Mouse (Mus musculus) midbrain, embryonic 14.5 days (tissue): ENCODE measurements around the gene Apof. TPM values are rescaled to one million over a fixed set of nuclear protein-coding genes. Genes with fewer than 3 reads are reported as not detected.
"Not testable (repeated sequence)": the region's sequence is repeated elsewhere in the genome, so short reads cannot be mapped to it uniquely, and the experiment has no call there.

ENCODE experiments used
- ATAC-seq: fragments of 200-750 bp; cut with Nextera tagmentation; 2 replicates; pipeline ENCODE4 v1.8.0; 2017; ENCODE audit warnings: moderate number of reproducible peaks, moderate library complexity; ENCODE audit not compliant: low FRiP score, low TSS enrichment
- DNase-seq: peaks from one replicate; pipeline ENCODE4 v3.0.0-alpha.2; 2015
- H3K27ac ChIP-seq: fragments of 300-500 bp; sonication (generic); replicated peaks from 2 replicates; pipeline ENCODE4 v1.5.1; 2014; ENCODE audit warnings: mild to moderate bottlenecking, low read depth, low read length, moderate library complexity
- H3K27me3 ChIP-seq: fragments of 300-500 bp; sonication (generic); 2 replicates; pipeline ENCODE4 v1.6.1; 2014; ENCODE audit warnings: low read length, control low read depth, mixed read lengths; ENCODE audit not compliant: control insufficient read depth, insufficient read depth
- H3K36me3 ChIP-seq: fragments of 300-500 bp; sonication (generic); 2 replicates; pipeline ENCODE4 v1.6.1; 2014; ENCODE audit warnings: low read length, control low read depth; ENCODE audit not compliant: control insufficient read depth, insufficient read depth
- H3K4me1 ChIP-seq: fragments of 300-500 bp; sonication (generic); 2 replicates; pipeline ENCODE4 v1.6.1; 2014; ENCODE audit warnings: mild to moderate bottlenecking, antibody characterized with exemption, low read length, control low read depth; ENCODE audit not compliant: control insufficient read depth, insufficient read depth
- H3K4me2 ChIP-seq: fragments of 300-500 bp; sonication (generic); 2 replicates; pipeline ENCODE4 v1.6.1; 2014; ENCODE audit warnings: mild to moderate bottlenecking, low read length, moderate library complexity
- H3K4me3 ChIP-seq: fragments of 300-500 bp; sonication (generic); replicated peaks from 2 replicates; pipeline ENCODE4 v1.5.1; 2014; ENCODE audit warnings: low read depth, low read length
- H3K9ac ChIP-seq: fragments of 300-500 bp; sonication (generic); replicated peaks from 2 replicates; pipeline ENCODE4 v1.6.1; 2014; ENCODE audit warnings: mild to moderate bottlenecking, low read length, moderate library complexity
- H3K9me3 ChIP-seq: fragments of 300-500 bp; sonication (generic); 2 replicates; pipeline ENCODE4 v1.6.1; 2016; ENCODE audit warnings: low read length, control low read depth, mixed read lengths; ENCODE audit not compliant: control insufficient read depth
- WGBS: fragments of 180-500 bp; shearing (Covaris S2); extraction: QIAGEN DNeasy Blood & Tissue Kit; methylation state at CpG from one replicate; pipeline ENCODE4 v1.1.7; 2014; 5-methylcytosine and 5-hydroxymethylcytosine counted together
- polyA plus RNA-seq: library from polyadenylated mRNA; unstranded; fragments of >200 nt; fragmentation: Nextera tagmentation; extraction: Ambion mirVana; gene quantifications from 2 replicates; pipeline ENCODE4 v1.2.1, GENCODE M21; 2014

Apof gene
- polyA plus RNA-seq, 1 experiment from 2014 or later: not detected

DNA sequence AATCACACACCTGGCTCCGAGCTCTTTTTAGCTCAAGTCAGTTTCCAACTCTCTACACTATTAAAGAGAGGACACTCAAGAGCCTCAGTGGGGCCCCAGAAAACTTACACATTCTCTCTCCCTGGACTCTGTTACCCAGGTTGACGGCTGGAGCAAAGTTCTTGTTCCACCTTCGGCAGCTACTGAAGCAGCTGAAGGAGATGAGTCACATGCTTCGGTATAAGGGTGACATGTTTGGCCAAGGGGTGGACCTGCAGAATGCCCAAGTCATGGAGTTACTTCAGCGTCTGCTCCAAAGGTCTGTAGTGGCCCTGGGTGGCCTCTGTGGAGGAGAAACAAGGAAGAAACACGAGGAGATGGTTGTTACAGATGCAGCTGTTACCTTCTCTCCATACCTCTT lies 12.5 kb downstream of the Apof start:
- WGBS: 84% methylated on average over 6 of the region's 6 CpGs
- Histone ChIP-seq H3K9me3 (no peaks in the 10 kb centered on the region), H3K27ac (no peak overlapping the region), H3K4me1 (no peaks in the 10 kb centered on the region), H3K4me3 (no peak overlapping the region), H3K36me3 (peaks cover 72% of the 10 kb centered on the region), H3K4me2 (no peak overlapping the region), H3K27me3 (no peaks in the 10 kb centered on the region), H3K9ac (no peak overlapping the region)
- DNase-seq (no peak), ATAC-seq (no peak)

DNA sequence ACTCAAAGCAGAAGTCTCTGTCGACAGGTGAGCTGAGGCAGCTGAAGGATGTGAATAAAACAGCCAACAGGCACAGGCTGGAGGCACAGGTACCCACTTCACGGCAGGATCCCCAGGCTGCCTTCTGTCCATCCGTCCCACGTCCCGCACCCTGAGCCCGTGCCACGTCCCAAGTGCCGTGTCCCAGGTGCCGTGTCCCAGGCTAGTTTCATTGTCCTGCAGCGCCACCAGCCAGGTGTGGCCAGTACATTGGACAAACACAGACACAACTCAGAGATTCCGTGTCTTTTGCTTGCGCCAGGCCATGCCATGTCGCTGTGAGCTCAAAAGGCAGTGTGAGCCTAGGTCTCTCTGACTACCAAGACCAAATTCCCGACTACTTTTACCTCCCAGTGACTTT lies 13.2 kb downstream of the Apof start:
- Histone ChIP-seq H3K36me3 (peaks cover 75% of the 10 kb centered on the region), H3K27me3 (no peaks in the 10 kb centered on the region), H3K9ac (no peak overlapping the region), H3K4me2 (no peak overlapping the region), H3K4me1 (no peaks in the 10 kb centered on the region), H3K9me3 (no peaks in the 10 kb centered on the region), H3K27ac (no peak overlapping the region), H3K4me3 (no peak overlapping the region)
- DNase-seq (no peak), ATAC-seq (no peak)
- 94% methylated on average over 14 of the region's 14 CpGs for WGBS

DNA sequence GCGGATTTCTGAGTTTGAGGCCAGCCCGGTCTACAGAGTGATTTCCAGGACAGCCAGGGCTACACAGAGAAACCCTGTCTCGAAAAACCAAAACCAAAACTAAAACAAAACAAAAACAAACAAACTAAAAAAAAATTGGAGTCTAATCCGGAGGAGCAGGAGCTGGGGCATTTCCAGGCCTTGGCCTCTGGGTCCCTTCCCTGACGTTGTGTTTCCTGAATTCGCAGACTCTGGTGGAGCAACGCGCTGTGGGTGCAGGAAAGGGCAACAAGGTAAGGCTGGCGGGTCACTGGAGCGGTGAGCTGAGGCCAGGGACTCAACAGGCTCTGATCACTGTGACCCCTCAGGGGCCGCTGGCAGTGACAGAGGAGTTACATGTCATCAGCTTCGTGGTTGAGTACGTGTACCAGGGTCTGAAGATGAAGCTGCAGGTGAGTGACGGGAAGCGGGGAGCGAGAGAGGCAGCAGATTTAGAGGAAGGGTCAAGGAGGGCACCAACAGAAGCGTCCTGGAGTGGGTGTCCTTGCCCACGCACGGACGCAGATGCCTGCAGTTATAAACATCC lies 14.5 kb downstream of the Apof start:
- ATAC-seq (no peak), DNase-seq (no peak)
- H3K4me3 ChIP-seq: no peak overlapping the region
- H3K4me1 ChIP-seq: no peaks in the 10 kb centered on the region
- H3K9me3 ChIP-seq: no peaks in the 10 kb centered on the region
- WGBS: 93% methylated on average over 20 of the region's 20 CpGs
- H3K27me3 ChIP-seq: no peaks in the 10 kb centered on the region
- H3K9ac ChIP-seq: no peak overlapping the region
- no peak overlapping the region for H3K4me2 ChIP-seq
- peaks cover 74% of the 10 kb centered on the region for H3K36me3 ChIP-seq
- no peak overlapping the region for H3K27ac ChIP-seq

DNA sequence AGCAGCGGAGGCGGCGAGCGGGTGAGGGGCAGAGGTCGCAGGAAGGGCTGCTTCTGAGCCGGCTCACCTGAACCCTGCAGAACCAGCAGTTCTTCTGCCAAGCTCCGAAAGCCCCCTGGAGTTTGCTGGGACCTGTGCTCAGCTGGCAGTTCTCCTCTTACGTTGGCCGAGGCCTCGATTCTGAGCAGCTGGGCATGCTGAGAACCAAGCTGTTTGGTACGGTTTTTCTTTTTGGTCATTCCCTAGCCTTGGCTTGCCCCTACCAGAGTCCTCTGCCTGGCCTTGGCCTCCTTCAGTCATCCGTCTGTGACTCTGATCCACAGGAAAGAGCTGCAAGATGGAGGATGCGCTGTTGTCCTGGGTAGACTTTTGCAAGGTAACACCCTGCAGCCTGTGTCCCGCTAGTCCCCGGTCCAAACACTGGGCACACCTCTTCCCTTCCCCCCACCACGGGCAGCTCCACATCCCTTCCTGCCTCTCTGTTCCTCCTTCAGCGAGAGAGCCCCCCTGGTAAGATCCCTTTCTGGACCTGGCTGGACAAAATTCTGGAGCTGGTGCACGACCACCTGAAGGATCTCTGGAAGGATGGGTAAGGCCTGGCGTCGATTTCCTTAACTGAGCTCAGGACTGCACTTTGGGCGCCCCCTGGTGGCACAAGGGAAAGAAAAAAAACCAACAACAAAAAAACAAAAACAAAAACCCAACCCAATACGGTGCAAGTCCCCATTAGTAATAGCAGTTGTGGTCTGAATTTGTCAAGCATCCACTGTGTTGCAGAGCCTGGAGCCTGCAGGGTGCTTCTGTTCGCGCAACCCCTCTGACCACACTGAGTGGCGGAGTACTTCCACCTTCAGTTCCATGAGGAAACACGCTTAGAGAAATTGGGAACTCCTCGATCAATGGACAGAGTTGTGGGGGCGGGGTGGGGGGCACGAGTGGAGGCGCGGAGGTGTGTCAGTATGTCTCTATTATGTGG lies 15.4 kb downstream of the Apof start:
- H3K36me3 ChIP-seq: peaks cover 72% of the 10 kb centered on the region

DNA sequence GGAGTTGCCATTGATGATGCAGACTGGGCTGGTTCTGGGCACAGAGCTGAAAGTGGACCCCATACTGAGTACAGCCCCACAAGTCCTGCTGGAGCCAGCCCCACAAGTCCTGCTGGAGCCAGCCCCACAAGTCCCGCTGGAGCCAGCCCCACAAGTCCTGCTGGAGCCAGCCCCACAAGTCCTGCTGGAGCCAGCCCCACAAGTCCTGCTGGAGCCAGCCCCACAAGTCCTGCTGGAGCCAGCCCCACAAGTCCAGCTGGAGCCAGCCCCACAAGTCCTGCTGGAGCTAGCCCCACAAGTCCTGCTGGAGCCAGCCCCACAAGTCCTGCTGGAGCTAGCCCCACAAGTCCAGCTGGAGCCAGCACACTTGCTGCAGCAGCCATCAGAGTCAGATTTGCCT lies 22.1 kb downstream of the Apof start:
- not testable (repeated sequence) for H3K27ac ChIP-seq, H3K9me3 ChIP-seq, H3K4me3 ChIP-seq, H3K4me1 ChIP-seq, H3K4me2 ChIP-seq, DNase-seq, H3K9ac ChIP-seq, H3K27me3 ChIP-seq, ATAC-seq
- peaks cover 43% of the 10 kb centered on the region for H3K36me3 ChIP-seq
- 92% methylated on average over 1 of the region's 1 CpGs for WGBS

More for the DNA sequence above, 15.4 kb downstream of the Apof start:
- Histone ChIP-seq H3K4me2 (no peak overlapping the region), H3K27me3 (no peaks in the 10 kb centered on the region), H3K4me3 (no peak overlapping the region), H3K27ac (no peak overlapping the region), H3K9me3 (no peaks in the 10 kb centered on the region), H3K4me1 (no peaks in the 10 kb centered on the region), H3K9ac (no peak overlapping the region)
- 67% methylated on average over 31 of the region's 31 CpGs for WGBS
- ATAC-seq (no peak), DNase-seq (peak; percentile 88)

DNA sequence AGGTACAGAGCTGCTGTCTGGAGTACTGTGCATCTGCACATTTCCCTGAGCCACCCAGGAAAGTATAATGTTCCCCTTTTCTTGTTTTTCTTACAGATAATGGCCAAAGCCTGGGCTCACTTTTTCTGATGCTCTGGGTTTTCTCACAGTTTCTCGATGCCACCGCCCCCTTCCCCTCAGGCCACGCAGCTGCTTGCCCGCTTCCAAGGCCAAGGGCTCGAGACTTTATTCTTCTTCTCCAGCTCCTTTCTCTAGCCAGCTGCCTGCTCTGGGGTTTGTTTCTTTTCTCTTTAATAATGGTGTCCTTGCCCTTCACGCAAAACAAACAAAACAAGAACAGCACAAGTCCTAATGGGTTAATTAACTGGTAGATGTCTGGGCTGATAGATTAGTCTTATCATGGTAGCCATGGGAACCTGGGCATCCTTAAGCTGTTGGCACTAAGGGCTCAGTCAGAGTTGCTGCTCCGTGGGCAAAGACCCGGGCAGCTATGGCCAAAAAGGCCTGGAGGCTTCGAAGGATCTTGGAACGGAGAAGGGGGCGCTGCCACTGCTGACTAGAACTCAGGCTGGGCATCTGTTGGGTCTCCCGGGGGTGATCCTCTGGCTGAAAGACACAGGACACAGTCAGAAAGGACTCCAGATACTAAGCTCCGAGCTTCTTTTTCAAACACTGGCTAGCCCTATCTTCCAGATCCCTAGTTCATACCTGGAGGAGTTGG lies 28.1 kb downstream of the Apof start:
- H3K9me3 ChIP-seq: no peaks in the 10 kb centered on the region
- H3K4me2 ChIP-seq: no peak overlapping the region
- no peak overlapping the region for H3K9ac ChIP-seq
- no peaks in the 10 kb centered on the region for H3K4me1 ChIP-seq
- no peak overlapping the region for H3K4me3 ChIP-seq
- WGBS: 75% methylated on average over 13 of the region's 13 CpGs
- ATAC-seq (no peak), DNase-seq (no peak)
- no peaks in the 10 kb centered on the region for H3K27me3 ChIP-seq
- H3K27ac ChIP-seq: no peak overlapping the region
- peaks cover 15% of the 10 kb centered on the region for H3K36me3 ChIP-seq

DNA sequence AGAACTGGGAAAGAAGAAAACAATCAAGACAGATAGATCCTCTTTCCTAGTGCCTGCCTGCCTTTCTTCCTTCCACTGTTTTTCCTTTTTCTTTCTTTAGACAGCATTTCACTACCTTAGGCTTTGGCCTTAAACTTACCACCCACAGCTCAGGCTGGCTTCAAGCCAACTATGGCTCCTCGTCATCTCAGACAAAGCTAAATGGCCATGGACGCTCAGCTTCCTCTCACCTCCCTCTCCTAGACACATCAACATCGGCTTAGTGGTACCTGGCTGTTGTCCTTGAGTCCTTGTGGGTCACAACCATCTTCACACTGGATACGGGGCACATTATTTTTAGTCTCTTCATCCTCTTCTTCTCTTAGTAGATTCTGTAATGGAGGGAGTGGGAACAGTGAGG lies 28.8 kb downstream of the Apof start:
- H3K4me2 ChIP-seq: no peak overlapping the region
- H3K9me3 ChIP-seq: no peaks in the 10 kb centered on the region
- ATAC-seq (no peak), DNase-seq (no peak)
- H3K36me3 ChIP-seq: peaks cover 9% of the 10 kb centered on the region
- no peak overlapping the region for H3K9ac ChIP-seq
- H3K4me1 ChIP-seq: peaks cover 1% of the 10 kb centered on the region
- no peak overlapping the region for H3K4me3 ChIP-seq
- 81% methylated on average over 4 of the region's 4 CpGs for WGBS
- H3K27ac ChIP-seq: no peak overlapping the region
- H3K27me3 ChIP-seq: no peaks in the 10 kb centered on the region

DNA sequence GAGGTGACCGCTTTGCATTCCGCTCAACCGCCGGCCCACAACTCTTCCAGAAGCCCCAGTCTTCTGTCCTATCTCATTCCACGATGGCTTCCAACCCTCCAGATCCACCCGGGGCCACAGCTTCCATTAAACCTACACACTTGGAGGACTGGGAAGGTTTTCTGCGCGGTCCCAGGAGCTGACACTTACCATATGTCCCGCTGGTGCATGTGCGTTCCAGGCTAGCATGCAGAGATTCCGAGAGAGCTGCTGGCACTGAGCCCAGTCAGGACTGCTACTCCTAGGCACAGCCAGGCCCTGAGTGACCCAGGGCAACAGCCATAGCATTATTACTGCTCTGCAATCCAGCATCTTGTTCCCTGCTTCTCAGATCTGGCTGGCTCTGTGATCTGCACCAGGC lies 29.2 kb downstream of the Apof start:
- 82% methylated on average over 11 of the region's 11 CpGs for WGBS

More for the DNA sequence above, 29.2 kb downstream of the Apof start:
- no peak overlapping the region for H3K4me2 ChIP-seq
- H3K9me3 ChIP-seq: no peaks in the 10 kb centered on the region
- H3K36me3 ChIP-seq: peaks cover 5% of the 10 kb centered on the region
- H3K27me3 ChIP-seq: no peaks in the 10 kb centered on the region
- peaks cover 5% of the 10 kb centered on the region for H3K4me1 ChIP-seq
- ATAC-seq: no peak
- no peak overlapping the region for H3K9ac ChIP-seq
- no peak overlapping the region for H3K27ac ChIP-seq
- H3K4me3 ChIP-seq: no peak overlapping the region
- DNase-seq: no peak
